Mouse (Mus musculus): ENCODE measurements at regions not wholly inside any gene's neighbourhood (a gene's known extent, or its start where the extent isn't known, plus 50 kb on each side); places are given as distances from the start of the nearest gene placed in this dataset.
"Not testable (repeated sequence)": the region's sequence is repeated elsewhere in the genome, so short reads cannot be mapped to it uniquely, and the experiment has no call there.

DNA sequence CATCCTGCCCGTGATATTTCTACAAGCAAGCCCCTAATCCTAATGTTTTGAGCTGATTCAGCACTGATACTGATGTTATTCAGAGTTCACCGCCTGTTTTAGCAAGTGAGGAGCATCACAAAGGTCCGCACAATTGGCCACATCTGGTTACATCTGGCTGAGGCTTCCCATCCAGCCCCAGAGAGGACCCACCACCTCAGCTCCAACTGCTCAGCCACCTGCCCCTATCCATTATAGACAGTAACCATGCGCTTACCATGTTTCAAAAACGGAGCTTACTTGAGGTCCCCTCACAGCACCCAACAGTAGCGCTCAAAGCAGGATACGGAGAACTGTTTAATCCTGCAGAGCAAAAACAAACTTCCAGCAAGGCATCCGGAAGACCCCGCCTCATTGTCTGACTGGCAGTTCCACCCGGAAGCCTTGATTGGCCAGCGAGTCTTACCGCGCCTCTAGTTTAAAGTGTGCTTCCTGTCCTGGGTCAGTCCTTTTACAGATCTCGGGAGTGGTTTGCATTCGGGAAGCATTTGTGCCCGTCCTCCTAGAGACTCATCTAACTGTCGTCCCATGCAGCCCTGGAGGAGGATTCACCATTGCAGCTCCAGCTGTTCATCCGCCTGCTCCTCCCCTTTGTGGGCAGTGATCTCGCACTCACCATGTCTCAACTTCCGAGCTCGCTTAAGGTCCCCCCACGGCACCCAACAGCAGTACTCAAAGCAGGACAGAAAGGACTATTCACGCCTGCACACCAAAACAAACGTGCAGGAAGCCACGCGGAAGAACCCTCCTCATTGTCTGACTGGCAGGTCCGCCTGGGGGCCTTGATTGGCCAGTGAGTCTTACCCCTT, 69.9 kb upstream of the Zfp825 start:
- peak; percentile 87 for DNase-seq (ENCODE audit: low spot score)

DNA sequence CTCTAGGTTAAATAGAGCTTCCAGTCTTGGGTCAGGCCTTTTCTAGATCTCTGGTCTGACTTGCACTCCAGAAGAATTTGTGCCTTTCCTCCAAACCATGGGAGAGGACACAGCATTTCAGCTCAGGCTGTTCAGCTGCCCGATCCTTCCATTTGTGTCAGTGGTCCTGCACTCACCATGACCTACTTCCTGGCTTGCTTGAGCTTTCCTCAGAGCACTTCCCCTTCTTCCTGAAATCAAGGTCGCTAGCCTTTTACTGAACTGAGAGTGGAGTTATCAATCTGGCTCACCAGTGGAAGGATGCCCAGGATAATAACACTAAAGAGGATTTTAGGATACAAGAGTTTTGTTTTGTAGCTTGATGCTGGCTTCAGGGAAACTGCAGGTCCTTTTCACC, 70.5 kb upstream of the Zfp825 start:
- not testable (repeated sequence) for DNase-seq (ENCODE audit: low spot score)

DNA sequence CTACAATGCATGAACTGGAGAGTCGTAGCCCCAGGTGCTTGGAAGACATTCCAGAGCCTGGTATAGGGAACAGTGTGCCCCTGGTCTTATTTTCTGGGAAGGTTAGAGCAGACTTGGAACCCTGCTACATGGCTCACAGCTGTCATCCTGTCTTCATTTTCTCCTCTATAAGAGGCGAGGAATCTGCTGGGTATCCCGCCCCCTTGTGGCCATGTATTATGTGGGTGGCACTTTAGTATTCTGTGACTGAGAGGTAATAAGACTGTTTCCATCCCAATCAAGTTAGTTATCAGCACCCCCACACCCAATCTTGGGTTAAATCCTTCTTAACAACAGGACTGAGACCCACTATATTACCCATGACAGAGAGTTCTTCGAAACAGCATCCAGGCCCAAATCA, 69.4 kb upstream of the Erap1 start:
- not testable (repeated sequence) for DNase-seq (ENCODE audit: low spot score)

Data from lung, postnatal 25 days (tissue).